Mouse (Mus musculus) cerebellum, adult 2 months (tissue): ENCODE measurements at regions not wholly inside any gene's neighbourhood (a gene's known extent, or its start where the extent isn't known, plus 50 kb on each side); places are given as distances from the start of the nearest gene placed in this dataset.

Source experiments
- CTCF ChIP-seq: fragments of 200-500 bp; IDR thresholded peaks from 2 replicates; pipeline ENCODE4 v1.5.1; 2011; ENCODE audit warnings: low read depth, mild to moderate bottlenecking, control low read depth, low read length, moderate library complexity, borderline replicate concordance; ENCODE audit not compliant: insufficient read depth
- POLR2A ChIP-seq: fragments of 200-500 bp; IDR thresholded peaks from 2 replicates; pipeline ENCODE4 v1.6.1; 2011; ENCODE audit warnings: low read length, control low read depth, borderline replicate concordance; ENCODE audit not compliant: insufficient read depth

DNA sequence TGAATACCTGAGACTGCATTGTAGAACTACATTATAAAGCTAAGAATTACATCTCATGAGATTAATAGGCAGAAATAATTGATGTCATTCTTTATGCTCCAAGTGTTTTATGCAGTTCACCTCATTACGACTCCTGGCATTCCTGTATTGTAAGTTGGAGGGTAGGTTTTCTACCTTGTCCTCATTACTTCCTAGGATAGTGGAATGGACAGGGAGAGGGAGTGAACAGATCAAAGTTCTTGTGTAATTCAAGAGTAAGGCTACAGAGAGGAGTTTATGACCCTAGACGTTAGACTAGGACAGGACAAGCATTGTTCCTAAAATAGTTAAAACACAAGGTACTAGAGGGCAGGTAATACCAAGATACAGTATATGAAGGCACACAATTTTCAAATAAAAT lies 901.3 kb downstream of the Jrkl start:
- no peak for TF ChIP-seq CTCF
- no peak for TF ChIP-seq POLR2A
